In genomic region chr5:100113403-100113802, GRCm38 (mm10) we compare ENCODE assay signal across 24 mouse cellular contexts. TPM values are rescaled to one million over a fixed set of nuclear protein-coding genes. Genes with fewer than 3 reads are reported as not detected.
A peak's percentile ranks its signal among the peaks of the same experiment; 100 is the strongest.
DNase-seq lines count a peak whose midpoint lies in the region; ATAC-seq and TF ChIP-seq lines count a peak whose summit lies in the region.
"Had no signal": no experiment of that assay in that cellular context is flagged by ENCODE, and none has a peak within 500 bp of the region (broad histone marks: within the 10 kb centered on the region; RNA-seq: fewer than 3 reads in every experiment).

No protein-coding gene starts in this region.

- H3K27me3 ChIP-seq in forebrain, embryonic 13.5 days, result no peaks in the 10 kb centered on the region
- no peaks in the 10 kb centered on the region; the same call in 1 of the 2 replicates for H3K27me3 ChIP-seq in forebrain, embryonic 10.5 days (ENCODE audit: poor library complexity, severe bottlenecking)
- H3K27me3 ChIP-seq: embryonic facial prominence, embryonic 15.5 days; liver, embryonic 15.5 days; midbrain, embryonic 12.5 days had no signal

- ATAC-seq in forebrain, embryonic 13.5 days, result no peak
- ATAC-seq: activated CD4-positive, CD25-positive, alpha-beta regulatory T cell, adult 4 months; inflammation-experienced regulatory T-cells, adult 6 months had no signal

- no peak for DNase-seq in forebrain, embryonic 10.5 days (ENCODE audit: extremely low spot score, low spot score)
- DNase-seq in layer of hippocampus, adult 2 months (ENCODE audit: low spot score in 2 of 2), result peak in 1 of 2 experiments; percentile 57
- no peak for DNase-seq in layer of hippocampus, postnatal 25 days (ENCODE audit: extremely low spot score in 1 of 2, low spot score in 1 of 2)
- peak; percentile 20 for DNase-seq in testis, postnatal 10 days (ENCODE audit: low spot score)
- no peak for DNase-seq in testis, postnatal 14 days (ENCODE audit: low spot score)
- peak; percentile 39 to 40 for DNase-seq in layer of hippocampus, postnatal 36 days
- no peak for DNase-seq in kidney, postnatal 4 days
- DNase-seq: adrenal gland, postnatal 10 days; cerebellum, adult 11 months; cerebellum, postnatal 36 days; gastrocnemius, adult 2 months; heart, postnatal 14 days; kidney, adult 8-10 months; thymus, postnatal 25 days had no signal

- H3K9me3 ChIP-seq in forebrain, embryonic 13.5 days (replicated peaks), result no peaks in the 10 kb centered on the region
- 0 out of 2 replicates have a peak, but pooled peaks cover 4% of the 10 kb centered on the region for H3K9me3 ChIP-seq in forebrain, embryonic 10.5 days
- H3K9me3 ChIP-seq: embryonic facial prominence, embryonic 15.5 days; liver, embryonic 15.5 days; midbrain, embryonic 12.5 days had no signal

- no peak for TF ChIP-seq CTCF in layer of hippocampus, adult 2 months (conservative IDR thresholded peaks at IDR 0.05)

- H3K4me1 ChIP-seq in forebrain, embryonic 13.5 days, result peaks cover 17% of the 10 kb centered on the region
- peaks cover 8% of the 10 kb centered on the region for H3K4me1 ChIP-seq in forebrain, embryonic 10.5 days
- H3K4me1 ChIP-seq: liver, embryonic 15.5 days had no signal

- no peak overlapping the region for H3K9ac ChIP-seq in forebrain, embryonic 13.5 days
- H3K9ac ChIP-seq: embryonic facial prominence, embryonic 15.5 days; heart, embryonic 12.5 days; liver, embryonic 15.5 days; midbrain, embryonic 12.5 days had no signal

- H3K4me2 ChIP-seq in forebrain, embryonic 13.5 days, result no peak overlapping the region
- H3K4me2 ChIP-seq: embryonic facial prominence, embryonic 15.5 days; heart, embryonic 12.5 days; liver, embryonic 15.5 days; midbrain, embryonic 12.5 days had no signal

- H3K4me3 ChIP-seq in forebrain, embryonic 13.5 days, result no peak overlapping the region
- H3K4me3 ChIP-seq in forebrain, embryonic 10.5 days, result no peak overlapping the region
- H3K4me3 ChIP-seq in layer of hippocampus, adult 2 months, result no peak overlapping the region
- H3K4me3 ChIP-seq: embryonic facial prominence, embryonic 15.5 days; gastrocnemius, adult 2 months; heart, embryonic 12.5 days; liver, embryonic 15.5 days; midbrain, embryonic 12.5 days; myocyte had no signal

- no peaks in the 10 kb centered on the region for H3K36me3 ChIP-seq in forebrain, embryonic 13.5 days (ENCODE audit: poor library complexity, severe bottlenecking)
- H3K36me3 ChIP-seq in forebrain, embryonic 10.5 days (replicated peaks), result no peaks in the 10 kb centered on the region
- H3K36me3 ChIP-seq: embryonic facial prominence, embryonic 15.5 days; G1E; heart, embryonic 12.5 days; liver, embryonic 15.5 days; midbrain, embryonic 12.5 days had no signal

- H3K27ac ChIP-seq in forebrain, embryonic 13.5 days, result peak overlapping the region; percentile 74
- H3K27ac ChIP-seq in forebrain, embryonic 10.5 days, result no peak overlapping the region
- peak overlapping the region; percentile 92 for H3K27ac ChIP-seq in layer of hippocampus, adult 2 months
- H3K27ac ChIP-seq: embryonic facial prominence, embryonic 15.5 days; gastrocnemius, adult 2 months; liver, embryonic 15.5 days; midbrain, embryonic 12.5 days had no signal

- 50% methylated on average over 5 of the region's 5 CpGs for WGBS in forebrain, embryonic 13.5 days
- 80% methylated on average over 5 of the region's 5 CpGs for WGBS in forebrain, embryonic 10.5 days

RNA-seq across cellular contexts. Expression of gene Tmem150c, which starts 46.2 kb away (rescaled TPM):
- polyA plus RNA-seq in forebrain, embryonic 13.5 days (2015; fragmentation: Nextera tagmentation; extraction: Ambion mirVana), result 12.7 and 14.0 TPM in 2 replicates
- 2.2 and 2.3 TPM in 2 replicates for polyA plus RNA-seq in forebrain, embryonic 10.5 days (2016; fragmentation: Nextera tagmentation; extraction: Ambion mirVana)
- total RNA-seq in layer of hippocampus, adult 2 months (2021), result 10 to 100 TPM; 79.7 to 88.9 TPM
- 10 to 100 TPM; 76.7 to 79.5 TPM for total RNA-seq in layer of hippocampus, postnatal 25 days (2021)
- 10 to 100 TPM; 77.4 to 83.2 TPM for total RNA-seq in layer of hippocampus, postnatal 36 days (2021)
- total RNA-seq: neutrophil, adult 5-6 weeks had no signal
- polyA plus RNA-seq: activated CD4-positive, CD25-positive, alpha-beta regulatory T cell, adult 4 months; G1E; inflammation-experienced regulatory T-cells, adult 6 months; myocyte had no signal

Comparison
In these comparisons a context has a peak if more than half of its experiments do, and no peak if none do; other contexts are left out.
1. DNase-seq: peak in testis, postnatal 10 days (single experiment) and layer of hippocampus, postnatal 36 days (2 of 2); none in forebrain, embryonic 10.5 days (single experiment), layer of hippocampus, postnatal 25 days (0 of 2), testis, postnatal 14 days (single experiment) and kidney, postnatal 4 days (0 of 2).